Mouse (Mus musculus) CD8-positive naive resting alpha-beta T cell, adult 57 days (primary cell): ENCODE measurements around the gene Krtap22-2. TPM values are rescaled to one million over a fixed set of nuclear protein-coding genes. Genes with fewer than 3 reads are reported as not detected.

ENCODE experiments used
- total RNA-seq: library from RNA; stranded (reverse); gene quantifications from one replicate; pipeline ENCODE4 v1.2.4, GENCODE M21; 2023

Krtap22-2 gene
- not detected for total RNA-seq

DNA sequence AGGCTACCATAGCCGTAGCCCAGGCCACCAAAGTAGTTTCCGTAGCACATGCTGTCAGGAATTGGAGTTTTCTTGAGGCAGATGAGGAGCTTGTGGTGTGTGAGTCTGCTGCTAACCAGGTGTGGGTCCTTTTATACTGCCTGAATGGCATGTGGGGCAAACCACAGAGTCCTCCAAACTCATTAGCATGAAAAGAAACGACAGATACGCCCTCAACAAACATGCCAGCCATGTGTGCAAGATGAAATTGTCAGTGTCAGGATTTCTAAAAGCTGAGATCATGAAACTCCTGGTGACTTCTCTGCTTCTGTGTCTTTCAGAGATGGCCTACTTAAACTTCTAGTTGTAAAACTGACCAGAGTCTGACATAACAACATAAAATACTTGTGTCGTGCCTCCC lies at the start of gene Krtap22-2:
Gene Krtap22-2 (minus strand): TSS at position 101 of the 400 bp plus-strand sequence.

DNA sequence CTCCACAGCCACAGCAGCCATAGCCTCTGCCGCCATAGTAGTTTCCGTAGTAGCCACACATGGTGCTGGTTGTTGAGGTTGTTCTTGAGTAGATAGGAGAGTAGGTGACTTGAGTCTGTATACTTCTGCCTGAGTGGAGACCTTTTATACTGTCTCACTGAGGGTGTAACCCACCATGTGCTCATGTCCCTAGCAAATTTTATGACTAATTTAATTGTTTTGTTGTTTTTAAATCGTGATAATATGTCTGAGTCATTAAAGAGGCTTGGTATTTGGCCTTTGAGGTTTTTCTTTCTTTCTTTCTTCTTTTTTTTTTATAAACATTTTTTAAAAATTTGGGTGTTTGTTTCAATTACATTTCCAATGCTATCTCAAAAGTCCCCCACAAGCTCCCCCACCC lies 37.2 kb upstream of the Krtap22-2 start, which contains the start of gene Krtap6-5:
Gene Krtap6-5 (minus strand): TSS at position 101 of the 400 bp plus-strand sequence.

DNA sequence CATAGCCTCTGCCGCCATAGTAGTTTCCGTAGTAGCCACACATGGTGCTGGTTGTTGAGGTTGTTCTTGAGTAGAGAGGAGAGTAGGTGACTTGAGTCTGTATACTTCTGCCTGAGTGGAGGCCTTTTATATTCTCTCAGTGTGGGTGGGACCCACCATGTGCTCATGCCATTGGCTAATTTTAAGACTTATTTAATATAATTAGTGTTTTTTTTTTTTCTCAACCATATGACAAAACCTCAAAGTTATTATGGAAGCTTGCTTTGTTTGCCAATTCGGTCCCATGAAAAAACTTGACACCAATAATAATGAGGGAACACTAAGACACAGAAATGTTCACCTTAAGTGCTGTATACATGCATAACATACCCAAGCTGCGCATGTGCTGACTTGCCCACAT lies 30.8 kb upstream of the Krtap22-2 start, which contains the start of gene Gm10228:
Gene Gm10228 (minus strand): TSS at position 101 of the 400 bp plus-strand sequence.

DNA sequence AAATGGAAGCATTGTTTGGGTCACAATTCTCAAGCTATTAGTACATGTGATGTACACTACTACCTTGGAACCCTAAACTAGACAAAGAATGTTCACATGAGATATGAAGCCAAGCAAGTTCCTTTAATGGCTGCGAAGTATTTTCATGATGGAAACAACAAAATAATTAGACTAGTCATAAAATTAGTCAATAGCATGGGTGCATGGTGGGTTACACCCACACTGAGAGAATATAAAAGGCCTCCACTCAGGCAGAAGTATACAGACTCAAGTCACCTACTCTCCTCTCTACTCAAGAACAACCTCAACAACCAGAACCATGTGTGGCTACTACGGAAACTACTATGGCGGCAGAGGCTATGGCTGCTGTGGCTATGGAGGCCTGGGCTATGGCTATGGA lies 20.8 kb upstream of the Krtap22-2 start, which contains the start of gene Krtap6-1:
Gene Krtap6-1 (plus strand): TSS at position 301 of the 400 bp plus-strand sequence.

DNA sequence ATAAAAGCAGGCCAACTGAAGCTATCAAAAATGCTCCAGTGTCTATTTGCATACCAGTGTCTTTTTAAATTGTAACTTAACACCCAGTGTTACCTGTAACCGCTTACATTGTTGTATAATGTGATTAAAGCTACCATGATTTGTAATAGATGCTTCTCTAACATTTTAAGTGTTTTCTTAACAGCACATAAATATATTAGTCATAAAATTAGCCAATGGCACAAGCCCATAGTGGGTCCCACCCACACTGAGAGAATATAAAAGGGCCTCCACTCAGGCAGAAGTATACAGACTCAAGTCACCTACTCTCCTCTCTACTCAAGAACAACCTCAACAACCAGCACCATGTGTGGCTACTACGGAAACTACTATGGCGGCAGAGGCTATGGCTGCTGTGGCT lies 4.4 kb upstream of the Krtap22-2 start, which contains the start of gene Gm10229:
Gene Gm10229 (plus strand): TSS at position 301 of the 400 bp plus-strand sequence.

DNA sequence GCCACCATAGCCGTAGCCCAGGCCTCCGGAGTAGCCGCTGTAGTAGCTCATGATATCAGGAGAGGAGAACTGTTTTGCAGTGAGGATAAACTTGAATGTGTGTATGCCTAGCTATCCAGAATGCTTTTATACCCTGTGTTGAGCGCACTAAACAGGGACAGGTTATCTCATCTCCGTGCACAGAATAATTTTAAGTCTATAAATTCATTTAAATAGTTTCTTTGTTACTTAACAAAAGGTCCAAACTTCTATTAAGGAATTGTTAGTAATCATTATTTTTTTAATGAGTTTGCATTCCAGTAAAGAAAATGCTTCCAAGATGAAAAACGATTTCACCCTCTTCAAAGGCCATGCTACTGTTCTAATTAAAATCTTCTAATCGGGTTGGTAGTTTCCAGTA lies 47.8 kb downstream of the Krtap22-2 start, which contains the start of gene Krtap16-3:
Gene Krtap16-3 (minus strand): TSS at position 101 of the 400 bp plus-strand sequence.

Other genes starting within 250 kb of the Krtap22-2 start
- gene 2310057N15Rik, start 236.6 kb downstream of the Krtap22-2 start, total RNA-seq: not detected
- gene Gm5965, start 232.9 kb downstream of the Krtap22-2 start, total RNA-seq: not detected
- not detected for gene Gm20741, start 198.5 kb downstream of the Krtap22-2 start, total RNA-seq
- gene Krtap15, start 190.5 kb downstream of the Krtap22-2 start, total RNA-seq: not detected
- gene Krtap14, start 184.6 kb downstream of the Krtap22-2 start, total RNA-seq: not detected
- gene Krtap19-1, start 141.3 kb downstream of the Krtap22-2 start, total RNA-seq: not detected
- gene Krtap19-2, start 136.5 kb downstream of the Krtap22-2 start, total RNA-seq: not detected
- not detected for gene Krtap19-3, start 132.7 kb downstream of the Krtap22-2 start, total RNA-seq
- gene Krtap19-4, start 125.7 kb downstream of the Krtap22-2 start, total RNA-seq: not detected
- gene Krtap19-5, start 114.3 kb downstream of the Krtap22-2 start, total RNA-seq: not detected
- not detected for gene Krtap19-9b, start 78.5 kb downstream of the Krtap22-2 start, total RNA-seq
- not detected for gene Krtap16-3, start 47.9 kb downstream of the Krtap22-2 start, total RNA-seq
- not detected for gene Gm10229, start 4.5 kb upstream of the Krtap22-2 start, total RNA-seq
- gene Krtap6-1, start 20.9 kb upstream of the Krtap22-2 start, total RNA-seq: not detected
- not detected for gene Gm10228, start 30.7 kb upstream of the Krtap22-2 start, total RNA-seq
- gene Krtap6-5, start 37.1 kb upstream of the Krtap22-2 start, total RNA-seq: not detected
- gene 1110025L11Rik, start 53.2 kb upstream of the Krtap22-2 start, total RNA-seq: not detected
- not detected for gene Krtap6-3, start 73.3 kb upstream of the Krtap22-2 start, total RNA-seq
- gene Gm6358, start 130.1 kb upstream of the Krtap22-2 start, total RNA-seq: not detected
- gene Gm10061, start 140.3 kb upstream of the Krtap22-2 start, total RNA-seq: not detected
- gene Gm9789, start 147.2 kb upstream of the Krtap22-2 start, total RNA-seq: not detected
- not detected for gene Gm7735, start 158.7 kb upstream of the Krtap22-2 start, total RNA-seq
- gene 1110057P08Rik, start 164.0 kb upstream of the Krtap22-2 start, total RNA-seq: not detected
- gene Krtap20-2, start 195.1 kb upstream of the Krtap22-2 start, total RNA-seq: not detected